ENCODE assay signal across 8 mouse cellular contexts in genomic region chr11:101417101-101417855, GRCm38 (mm10). TPM values are rescaled to one million over a fixed set of nuclear protein-coding genes. Genes with fewer than 3 reads are reported as not detected.
DNase-seq lines count a peak whose midpoint lies in the region; ATAC-seq lines count a peak whose summit lies in the region.

Aarsd1 (minus strand) TSS chr11:101417615.

- peak within 1 kb of the TSS; percentile 89 for H3K9ac ChIP-seq in heart, embryonic 14.5 days (ENCODE audit: low read length)
- peak within 1 kb of the TSS; percentile 89 for H3K9ac ChIP-seq in liver, embryonic 11.5 days (ENCODE audit: low read depth, low read length)

- H3K27me3 ChIP-seq in forebrain, embryonic 10.5 days (ENCODE audit: poor library complexity, severe bottlenecking), result no peaks in the 10 kb centered on the region
- no peaks in the 10 kb centered on the region for H3K27me3 ChIP-seq in heart, embryonic 14.5 days (ENCODE audit: control insufficient read depth, insufficient read depth, low read length)
- no peaks in the 10 kb centered on the region for H3K27me3 ChIP-seq in liver, embryonic 11.5 days (replicated peaks; ENCODE audit: control insufficient read depth, insufficient read depth, low read length)
- no peaks in the 10 kb centered on the region for H3K27me3 ChIP-seq in splenic B cell, adult 2 months (ENCODE audit: control insufficient read depth, insufficient read depth, low read length, poor library complexity, severe bottlenecking)

- no peaks in the 10 kb centered on the region for H3K9me3 ChIP-seq in forebrain, embryonic 10.5 days
- no peaks in the 10 kb centered on the region for H3K9me3 ChIP-seq in heart, embryonic 14.5 days (ENCODE audit: control insufficient read depth, low read length)
- H3K9me3 ChIP-seq in liver, embryonic 11.5 days (ENCODE audit: control insufficient read depth, low read length), result no peaks in the 10 kb centered on the region

- peak within 1 kb of the TSS; percentile 94 for H3K27ac ChIP-seq in forebrain, embryonic 10.5 days
- H3K27ac ChIP-seq in heart, embryonic 14.5 days (replicated peaks in 1 of 2; ENCODE audit: control insufficient read depth in 1 of 2, insufficient read depth in 1 of 2, low read depth in 2 of 2, low read length in 2 of 2), result peak within 1 kb of the TSS; percentile 33 to 50; a peak in 3 of 4 replicates
- H3K27ac ChIP-seq in liver, embryonic 11.5 days (ENCODE audit: low read depth, low read length), result peak within 1 kb of the TSS; percentile 46

- ATAC-seq in heart, embryonic 14.5 days (ENCODE audit: insufficient number of reproducible peaks, insufficient read depth, low FRiP score, low read depth), result peak; percentile 34
- ATAC-seq in liver, embryonic 11.5 days (replicated peaks; ENCODE audit: low FRiP score), result peak; percentile 66

- peak within 1 kb of the TSS; percentile 93 for H3K4me3 ChIP-seq in forebrain, embryonic 10.5 days
- peak within 1 kb of the TSS; percentile 82 to 95 for H3K4me3 ChIP-seq in heart, embryonic 14.5 days (ENCODE audit: control insufficient read depth in 1 of 2, insufficient read depth in 1 of 2, low read depth in 1 of 2, low read length in 2 of 2)
- H3K4me3 ChIP-seq in liver, embryonic 11.5 days (ENCODE audit: low read depth, low read length), result peak within 1 kb of the TSS; percentile 83

- peak within 1 kb of the TSS; percentile 81 for H3K4me2 ChIP-seq in heart, embryonic 14.5 days (ENCODE audit: low read length)
- peak within 1 kb of the TSS; percentile 75 for H3K4me2 ChIP-seq in liver, embryonic 11.5 days

- peaks cover 27% of the 10 kb centered on the region for H3K36me3 ChIP-seq in forebrain, embryonic 10.5 days (replicated peaks)
- H3K36me3 ChIP-seq in heart, embryonic 14.5 days (ENCODE audit: control insufficient read depth, insufficient read depth, low read length), result peaks cover 36% of the 10 kb centered on the region
- peaks cover 6% of the 10 kb centered on the region; the same call in 1 of the 2 replicates for H3K36me3 ChIP-seq in liver, embryonic 11.5 days (ENCODE audit: control insufficient read depth, insufficient read depth, low read length)
- H3K36me3 ChIP-seq in splenic B cell, adult 2 months (ENCODE audit: control insufficient read depth, insufficient read depth, low read length, poor library complexity, severe bottlenecking), result no peaks in the 10 kb centered on the region

- DNase-seq in CD4-positive, CD25-positive, alpha-beta regulatory T cell, adult 2 months (ENCODE audit: low read depth, low spot score), result peak; percentile 90
- peak; percentile 73 for DNase-seq in c-Kit-negative CD71-positive TER-119-positive erythroid progenitor cells, embryonic 14.5 days (ENCODE audit: low read depth, low spot score)
- peak; percentile 88 for DNase-seq in forebrain, embryonic 10.5 days (ENCODE audit: extremely low spot score, low spot score)
- peak; percentile 92 for DNase-seq in kidney, postnatal 10 days
- DNase-seq in liver, embryonic 11.5 days (ENCODE audit: low spot score), result peak; percentile 92
- DNase-seq in naive thymus-derived CD4-positive, alpha-beta T cell, adult 2 months (ENCODE audit: low read depth), result peak; percentile 91
- DNase-seq in splenic B cell, adult 2 months (ENCODE audit: low read depth, low spot score), result peak; percentile 87

- peaks cover 21% of the 10 kb centered on the region for H3K4me1 ChIP-seq in forebrain, embryonic 10.5 days
- H3K4me1 ChIP-seq in heart, embryonic 14.5 days (ENCODE audit: control insufficient read depth in 2 of 2, insufficient read depth in 2 of 2, low read length in 2 of 2), result peaks cover 0 to 8% of the 10 kb centered on the region in 2 experiments; a peak in 2 of 4 replicates
- H3K4me1 ChIP-seq in liver, embryonic 11.5 days (replicated peaks; ENCODE audit: control insufficient read depth, insufficient read depth, low read length), result peaks cover 4% of the 10 kb centered on the region

- WGBS in forebrain, embryonic 10.5 days, result under 1% methylated on average over 45 of the region's 45 CpGs
- WGBS in heart, embryonic 14.5 days, result under 1% methylated on average over 45 of the region's 45 CpGs
- under 1% methylated on average over 45 of the region's 45 CpGs for WGBS in liver, embryonic 11.5 days

RNA-seq across cellular contexts. Expression of gene Aarsd1, which starts in this region (rescaled TPM):
- polyA plus RNA-seq in forebrain, embryonic 10.5 days (2016; fragmentation: Nextera tagmentation; extraction: Ambion mirVana), result 109 and 115 TPM in 2 replicates
- 42.2 and 45.4 TPM in 2 replicates for polyA plus RNA-seq in heart, embryonic 14.5 days (2014; fragmentation: Nextera tagmentation; extraction: Ambion mirVana)
- 92.3 and 94.0 TPM in 2 replicates for polyA plus RNA-seq in liver, embryonic 11.5 days (2014; fragmentation: Nextera tagmentation; extraction: Ambion mirVana)

Comparison
In these comparisons a context has a peak if more than half of its experiments do, and no peak if none do; other contexts are left out.
1. Peak in every context shown above with its lines: DNase-seq, ATAC-seq, H3K4me3 ChIP-seq and H3K27ac ChIP-seq.
2. H3K27ac ChIP-seq: peak in every context shown above with its lines; median percentile 94 in forebrain, embryonic 10.5 days; 46 in liver, embryonic 11.5 days; 42 in heart, embryonic 14.5 days.